Mouse (Mus musculus): ENCODE results near the gene Shisa9. TPM values are rescaled to one million over a fixed set of nuclear protein-coding genes. Genes with fewer than 3 reads are reported as not detected.

The Shisa9 gene
- polyA plus RNA-seq, 1 experiment from 2014 or later: 0.06 TPM

DNA sequence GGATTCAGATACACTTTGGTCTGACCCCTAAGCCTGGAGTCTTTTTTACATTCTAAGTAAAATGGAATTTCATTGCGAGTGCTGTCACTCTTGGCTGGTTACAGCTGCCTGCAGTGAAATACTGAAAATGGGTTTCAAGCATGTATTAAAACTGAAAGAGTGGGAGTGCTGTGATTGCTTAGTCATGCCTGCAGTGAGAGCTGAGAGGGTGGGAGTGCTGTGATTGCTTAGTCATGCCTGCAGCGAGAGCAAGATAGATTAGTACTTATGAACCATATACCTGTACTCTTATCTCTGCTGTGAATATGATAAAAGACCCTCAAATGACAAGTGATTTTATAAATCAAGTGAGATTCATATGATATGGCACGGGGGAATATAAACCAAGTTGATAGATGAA is 26.2 kb downstream of the Shisa9 start:
- 90% methylated on average over 3 of the region's 3 CpGs for WGBS
- Histone ChIP-seq H3K36me3 (replicated peaks) (no peaks in the 10 kb centered on the region), H3K4me3 (no peak overlapping the region), H3K27me3 (ENCODE audit: poor library complexity, severe bottlenecking) (no peaks in the 10 kb centered on the region), H3K9me3 (no peaks in the 10 kb centered on the region; the same call in 1 of the 2 replicates), H3K4me1 (peaks cover 4% of the 10 kb centered on the region; the same call in 1 of the 2 replicates), H3K27ac (no peak overlapping the region)
- DNase-seq (ENCODE audit: extremely low spot score, low spot score): no peak

DNA sequence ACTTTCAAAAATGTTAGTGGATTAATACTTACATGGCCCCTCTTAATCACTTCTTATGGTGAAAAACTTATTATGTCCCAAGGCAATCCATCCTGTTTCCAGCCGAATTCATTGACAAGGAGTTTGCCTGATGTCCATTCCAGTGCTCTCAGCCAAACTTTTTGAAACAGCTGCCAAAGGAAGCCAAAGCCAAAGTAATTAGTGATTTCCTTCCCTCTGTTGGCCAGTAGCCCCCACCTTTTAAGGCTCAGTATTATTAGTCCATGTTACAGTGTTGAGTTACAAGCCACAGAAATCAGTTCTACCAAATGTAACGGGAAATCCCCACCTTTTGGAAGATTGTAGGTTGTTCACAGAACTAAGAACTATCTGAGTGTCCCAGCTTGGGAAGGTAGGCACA is 28.8 kb downstream of the Shisa9 start:
- Histone ChIP-seq H3K4me3 (no peak overlapping the region), H3K27me3 (ENCODE audit: poor library complexity, severe bottlenecking) (no peaks in the 10 kb centered on the region), H3K27ac (no peak overlapping the region), H3K9me3 (no peaks in the 10 kb centered on the region; the same call in 1 of the 2 replicates), H3K36me3 (replicated peaks) (no peaks in the 10 kb centered on the region), H3K4me1 (peaks cover 4% of the 10 kb centered on the region; the same call in 1 of the 2 replicates)
- WGBS: 95% methylated on average over 2 of the region's 2 CpGs
- DNase-seq (ENCODE audit: extremely low spot score, low spot score): no peak

- no peak for DNase-seq (ENCODE audit: extremely low spot score, low spot score)
- no peaks in the 10 kb centered on the region for H3K36me3 ChIP-seq (replicated peaks)
- H3K27me3 ChIP-seq (ENCODE audit: poor library complexity, severe bottlenecking): no peaks in the 10 kb centered on the region
- H3K4me1 ChIP-seq: peaks cover 4% of the 10 kb centered on the region; the same call in 1 of the 2 replicates
- H3K9me3 ChIP-seq: no peaks in the 10 kb centered on the region; the same call in 1 of the 2 replicates
- H3K4me3 ChIP-seq: no peak overlapping the region
- 84% methylated on average over 4 of the region's 4 CpGs for WGBS
- H3K27ac ChIP-seq: no peak overlapping the region
These were observed 30.6 kb downstream of the Shisa9 start for GRCm38 (mm10) chr16:12014523-12014922.

- DNase-seq (ENCODE audit: extremely low spot score, low spot score): no peak
- Histone ChIP-seq H3K4me1 (peaks cover 4% of the 10 kb centered on the region; the same call in 1 of the 2 replicates), H3K27me3 (ENCODE audit: poor library complexity, severe bottlenecking) (no peaks in the 10 kb centered on the region), H3K27ac (no peak overlapping the region), H3K9me3 (no peaks in the 10 kb centered on the region), H3K36me3 (replicated peaks) (no peaks in the 10 kb centered on the region), H3K4me3 (no peak overlapping the region)
- 86% methylated on average over 4 of the region's 4 CpGs for WGBS
These were observed 34.2 kb downstream of the Shisa9 start for GRCm38 (mm10) chr16:12017921-12018618.

- no peaks in the 10 kb centered on the region for H3K36me3 ChIP-seq (replicated peaks)
- 81% methylated on average over 1 of the region's 1 CpGs for WGBS
- H3K4me3 ChIP-seq: no peak overlapping the region
- no peaks in the 10 kb centered on the region for H3K4me1 ChIP-seq
- H3K27me3 ChIP-seq (ENCODE audit: poor library complexity, severe bottlenecking): no peaks in the 10 kb centered on the region
- H3K9me3 ChIP-seq: no peaks in the 10 kb centered on the region
- H3K27ac ChIP-seq: no peak overlapping the region
- DNase-seq (ENCODE audit: extremely low spot score, low spot score): no peak
These were observed 36.3 kb downstream of the Shisa9 start for GRCm38 (mm10) chr16:12020103-12020755.

GRCm38 (mm10) chr16:12032441-12032840 is 48.5 kb downstream of the Shisa9 start:
- no peak overlapping the region for H3K4me3 ChIP-seq
- no peak overlapping the region for H3K27ac ChIP-seq
- H3K27me3 ChIP-seq (ENCODE audit: poor library complexity, severe bottlenecking): no peaks in the 10 kb centered on the region
- H3K36me3 ChIP-seq (replicated peaks): no peaks in the 10 kb centered on the region
- no peaks in the 10 kb centered on the region for H3K9me3 ChIP-seq
- no peak for DNase-seq (ENCODE audit: extremely low spot score, low spot score)
- no peaks in the 10 kb centered on the region for H3K4me1 ChIP-seq
- whole genome bisulfite sequencing: 94% methylated on average over 1 of the region's 1 CpGs

DNA sequence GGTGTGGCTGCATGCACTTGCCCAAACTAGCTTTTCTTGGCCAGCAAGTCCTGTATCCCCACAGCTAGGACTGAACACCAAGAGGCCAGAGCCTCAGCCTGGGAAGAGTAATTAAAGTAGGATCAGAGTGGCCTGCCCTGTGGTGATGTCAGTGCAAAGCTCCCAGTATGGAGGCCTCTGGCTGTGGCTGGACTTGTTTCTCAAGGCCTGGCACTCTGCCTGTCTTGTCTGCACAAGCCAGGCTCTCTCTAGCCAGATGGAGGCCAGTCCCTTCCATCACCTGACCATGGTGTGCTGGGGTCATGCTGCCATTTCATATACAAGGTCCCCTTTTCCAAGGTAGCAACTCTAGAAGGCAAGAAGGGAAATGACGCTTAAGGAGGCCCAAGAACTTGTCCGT is 51.0 kb downstream of the Shisa9 start:
- H3K36me3 ChIP-seq (replicated peaks): no peaks in the 10 kb centered on the region
- no peaks in the 10 kb centered on the region for H3K4me1 ChIP-seq
- no peaks in the 10 kb centered on the region for H3K9me3 ChIP-seq
- no peak overlapping the region for H3K27ac ChIP-seq
- H3K27me3 ChIP-seq (ENCODE audit: poor library complexity, severe bottlenecking): no peaks in the 10 kb centered on the region
- no peak overlapping the region for H3K4me3 ChIP-seq
- WGBS: 79% methylated on average over 2 of the region's 2 CpGs
- no peak for DNase-seq (ENCODE audit: extremely low spot score, low spot score)

GRCm38 (mm10) chr16:12035626-12036025 is 51.7 kb downstream of the Shisa9 start:
- Histone ChIP-seq H3K27ac (no peak overlapping the region), H3K4me3 (no peak overlapping the region), H3K4me1 (no peaks in the 10 kb centered on the region), H3K36me3 (replicated peaks) (no peaks in the 10 kb centered on the region), H3K27me3 (ENCODE audit: poor library complexity, severe bottlenecking) (no peaks in the 10 kb centered on the region), H3K9me3 (no peaks in the 10 kb centered on the region)
- DNase-seq (ENCODE audit: extremely low spot score, low spot score): no peak
- 75% methylated on average over 3 of the region's 3 CpGs for WGBS

GRCm38 (mm10) chr16:12040935-12041334 is 57.0 kb downstream of the Shisa9 start:
- Histone ChIP-seq H3K27ac (no peak overlapping the region), H3K9me3 (no peaks in the 10 kb centered on the region), H3K36me3 (replicated peaks) (no peaks in the 10 kb centered on the region), H3K27me3 (ENCODE audit: poor library complexity, severe bottlenecking) (no peaks in the 10 kb centered on the region), H3K4me1 (peaks cover 6% of the 10 kb centered on the region), H3K4me3 (no peak overlapping the region)
- 82% methylated on average over 5 of the region's 5 CpGs for WGBS
- no peak for DNase-seq (ENCODE audit: extremely low spot score, low spot score)

DNA sequence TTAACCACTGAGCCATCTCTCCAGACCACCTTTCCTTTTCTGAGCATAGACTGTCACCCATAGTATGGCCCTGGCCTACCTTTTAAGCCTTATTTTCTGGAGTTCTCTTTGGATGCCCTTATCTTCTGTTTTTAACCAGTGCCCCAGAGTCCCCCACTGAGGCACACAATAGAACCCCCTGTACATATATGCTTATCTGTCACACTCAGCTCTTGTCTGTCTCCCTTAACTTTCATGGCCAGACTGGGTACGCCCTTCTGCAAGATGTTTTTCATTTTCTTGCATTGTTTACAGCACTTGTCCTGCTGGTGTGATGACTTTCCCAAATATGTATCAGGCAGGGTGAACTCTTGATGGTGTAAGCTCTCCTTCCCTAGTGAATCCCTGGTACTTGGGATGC is 68.1 kb downstream of the Shisa9 start:
- Histone ChIP-seq H3K4me3 (no peak overlapping the region), H3K36me3 (replicated peaks) (no peaks in the 10 kb centered on the region), H3K9me3 (no peaks in the 10 kb centered on the region), H3K27me3 (ENCODE audit: poor library complexity, severe bottlenecking) (no peaks in the 10 kb centered on the region), H3K4me1 (no peaks in the 10 kb centered on the region), H3K27ac (0 out of 2 replicates have a peak overlapping the region, but pooled peaks have one; percentile 11)
- DNase-seq (ENCODE audit: extremely low spot score, low spot score): no peak
- 82% methylated on average over 1 of the region's 1 CpGs for WGBS

GRCm38 (mm10) chr16:12072573-12072972 is 88.7 kb downstream of the Shisa9 start:
- Histone ChIP-seq H3K4me1 (peaks cover 12% of the 10 kb centered on the region), H3K36me3 (replicated peaks) (no peaks in the 10 kb centered on the region), H3K27me3 (ENCODE audit: poor library complexity, severe bottlenecking) (no peaks in the 10 kb centered on the region), H3K4me3 (no peak overlapping the region), H3K9me3 (no peaks in the 10 kb centered on the region), H3K27ac (no peak overlapping the region)
- no peak for DNase-seq (ENCODE audit: extremely low spot score, low spot score)
- WGBS: 87% methylated on average over 5 of the region's 5 CpGs

- Histone ChIP-seq H3K9me3 (no peaks in the 10 kb centered on the region), H3K36me3 (replicated peaks) (no peaks in the 10 kb centered on the region), H3K27me3 (ENCODE audit: poor library complexity, severe bottlenecking) (no peaks in the 10 kb centered on the region), H3K27ac (0 out of 2 replicates have a peak overlapping the region, but pooled peaks have one; percentile 31), H3K4me3 (no peak overlapping the region), H3K4me1 (peaks cover 12% of the 10 kb centered on the region)
- 85% methylated on average over 3 of the region's 3 CpGs for WGBS
- DNase-seq (ENCODE audit: extremely low spot score, low spot score): no peak
These were observed 92.4 kb downstream of the Shisa9 start for GRCm38 (mm10) chr16:12076270-12076669.

DNA sequence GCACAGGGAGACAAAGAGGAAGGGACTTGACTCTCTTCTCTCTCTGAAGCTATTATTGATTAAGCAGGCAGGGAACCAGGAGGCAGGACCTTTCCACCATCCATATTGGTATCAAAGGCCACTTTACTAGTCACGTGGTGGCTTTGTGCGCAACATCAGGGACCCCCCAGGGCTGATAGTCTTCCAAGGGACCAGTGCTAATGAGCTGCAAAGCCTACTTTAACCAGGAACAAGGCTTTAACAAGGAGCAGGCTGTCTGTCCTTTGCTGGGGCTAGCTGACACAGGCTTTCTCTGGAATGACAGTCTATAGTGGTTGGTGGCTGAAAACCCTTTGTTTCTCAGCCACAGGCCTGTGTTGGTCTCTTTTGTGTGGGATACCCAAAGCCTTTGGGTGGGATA is 92.8 kb downstream of the Shisa9 start:
- WGBS: 40% methylated on average over 2 of the region's 2 CpGs
- Histone ChIP-seq H3K27ac (0 out of 2 replicates have a peak overlapping the region, but pooled peaks have one; percentile 31), H3K36me3 (replicated peaks) (no peaks in the 10 kb centered on the region), H3K9me3 (no peaks in the 10 kb centered on the region), H3K27me3 (ENCODE audit: poor library complexity, severe bottlenecking) (no peaks in the 10 kb centered on the region), H3K4me1 (peaks cover 12% of the 10 kb centered on the region), H3K4me3 (no peak overlapping the region)
- no peak for DNase-seq (ENCODE audit: extremely low spot score, low spot score)

All from forebrain, embryonic 10.5 days (tissue).